Mouse (Mus musculus): ENCODE measurements around the gene BC030499. TPM values are rescaled to one million over a fixed set of nuclear protein-coding genes. Genes with fewer than 3 reads are reported as not detected.

Gene BC030499
- polyA plus RNA-seq, 1 experiment from 2014 or later: 0.28 TPM

DNA sequence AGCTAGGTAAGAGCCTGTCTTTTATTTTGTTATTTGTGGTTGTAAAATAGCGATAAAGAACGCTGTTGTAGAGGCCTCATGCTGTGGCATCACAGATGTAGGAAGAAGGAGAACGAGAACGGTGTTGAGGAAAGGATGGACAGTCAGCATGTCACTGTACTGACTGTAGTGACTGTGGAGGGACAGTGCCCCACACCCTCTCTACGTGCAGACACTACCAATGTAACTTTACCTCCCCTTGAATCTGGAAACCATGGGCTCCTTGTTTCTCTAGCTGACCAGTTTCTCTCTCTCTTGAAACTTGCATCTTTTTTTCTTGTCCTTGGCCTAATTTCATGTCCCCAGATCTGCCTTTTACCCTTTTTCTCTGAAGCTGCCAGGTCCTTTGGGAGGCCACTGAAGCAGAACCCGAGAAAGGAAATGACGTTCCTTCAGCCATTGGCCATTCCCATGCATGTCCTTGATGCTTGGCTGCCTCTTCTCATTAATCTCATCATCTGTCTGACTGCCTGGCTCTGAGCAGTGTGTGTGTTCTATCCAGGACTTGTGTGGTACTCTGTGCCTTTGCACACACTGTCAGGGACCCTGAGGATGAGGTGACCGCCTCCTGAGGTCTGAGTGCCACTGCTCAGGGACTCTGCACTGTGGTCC lies 20.3 kb downstream of the BC030499 start:
- Histone ChIP-seq H3K36me3 (peaks cover 76% of the 10 kb centered on the region), H3K9me3 (no peaks in the 10 kb centered on the region), H3K27ac (no peak overlapping the region)

DNA sequence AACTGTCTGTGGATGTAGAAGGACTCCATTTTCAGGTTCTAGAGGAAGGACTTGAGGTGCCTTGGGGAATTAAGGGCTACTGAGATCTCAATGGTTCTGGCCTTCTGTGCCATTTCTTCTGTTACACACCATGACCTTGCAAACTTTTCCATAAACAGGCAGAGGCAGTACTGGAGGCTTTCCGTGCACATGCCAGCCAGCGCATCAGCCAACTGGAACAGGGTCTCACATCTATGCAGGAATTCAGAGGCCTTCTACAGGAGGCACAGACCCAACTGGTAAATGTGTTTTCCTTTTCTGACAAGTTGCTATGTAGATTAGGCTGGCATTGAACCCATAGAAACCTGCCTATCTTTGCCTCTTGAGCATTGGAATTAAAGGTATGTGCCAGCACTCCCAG lies 23.0 kb downstream of the BC030499 start:
- Histone ChIP-seq H3K27ac (no peak overlapping the region), H3K4me2 (no peak overlapping the region), H3K27me3 (no peaks in the 10 kb centered on the region), H3K4me3 (no peak overlapping the region), H3K9ac (no peak overlapping the region), H3K4me1 (no peaks in the 10 kb centered on the region), H3K9me3 (no peaks in the 10 kb centered on the region), H3K36me3 (peaks cover 85% of the 10 kb centered on the region)
- WGBS: 96% methylated on average over 2 of the region's 2 CpGs
- no peak for ATAC-seq (ENCODE audit: insufficient number of reproducible peaks, insufficient read depth, low FRiP score, low TSS enrichment, low read depth)

More for the DNA sequence above, 20.3 kb downstream of the BC030499 start:
- no peak overlapping the region for H3K4me3 ChIP-seq
- H3K27me3 ChIP-seq: no peaks in the 10 kb centered on the region
- H3K9ac ChIP-seq: no peak overlapping the region
- WGBS: 90% methylated on average over 8 of the region's 8 CpGs
- peaks cover 5% of the 10 kb centered on the region; the same call in 1 of the 2 replicates for H3K4me1 ChIP-seq
- no peak overlapping the region for H3K4me2 ChIP-seq
- ATAC-seq (ENCODE audit: insufficient number of reproducible peaks, insufficient read depth, low FRiP score, low TSS enrichment, low read depth): no peak

DNA sequence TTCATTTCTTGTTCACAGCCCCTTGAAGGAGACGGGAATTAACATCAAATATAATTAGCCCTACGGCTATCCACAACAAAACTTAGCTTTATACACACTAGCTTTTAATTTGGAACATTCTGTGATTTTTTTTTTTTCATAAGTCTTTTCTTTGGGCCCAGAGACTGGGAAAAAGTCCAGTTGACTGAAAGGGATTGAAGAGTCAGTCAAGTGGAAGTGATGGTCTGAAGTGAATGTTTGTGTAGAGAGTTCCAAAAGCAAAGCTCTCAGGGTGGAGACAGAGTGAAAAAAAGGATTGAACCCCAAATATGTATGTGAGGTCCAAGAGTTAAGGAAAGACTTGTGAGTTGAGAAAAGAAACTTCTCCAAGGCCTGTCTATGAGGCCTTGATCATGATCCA lies 27.8 kb downstream of the BC030499 start:
- Histone ChIP-seq H3K4me1 (peaks cover 16% of the 10 kb centered on the region), H3K9ac (no peak overlapping the region), H3K36me3 (peaks cover 78% of the 10 kb centered on the region), H3K27me3 (no peaks in the 10 kb centered on the region), H3K27ac (no peak overlapping the region), H3K9me3 (no peaks in the 10 kb centered on the region), H3K4me3 (no peak overlapping the region), H3K4me2 (no peak overlapping the region)
- ATAC-seq (ENCODE audit: insufficient number of reproducible peaks, insufficient read depth, low FRiP score, low TSS enrichment, low read depth): no peak
- WGBS: 83% methylated on average over 2 of the region's 2 CpGs

DNA sequence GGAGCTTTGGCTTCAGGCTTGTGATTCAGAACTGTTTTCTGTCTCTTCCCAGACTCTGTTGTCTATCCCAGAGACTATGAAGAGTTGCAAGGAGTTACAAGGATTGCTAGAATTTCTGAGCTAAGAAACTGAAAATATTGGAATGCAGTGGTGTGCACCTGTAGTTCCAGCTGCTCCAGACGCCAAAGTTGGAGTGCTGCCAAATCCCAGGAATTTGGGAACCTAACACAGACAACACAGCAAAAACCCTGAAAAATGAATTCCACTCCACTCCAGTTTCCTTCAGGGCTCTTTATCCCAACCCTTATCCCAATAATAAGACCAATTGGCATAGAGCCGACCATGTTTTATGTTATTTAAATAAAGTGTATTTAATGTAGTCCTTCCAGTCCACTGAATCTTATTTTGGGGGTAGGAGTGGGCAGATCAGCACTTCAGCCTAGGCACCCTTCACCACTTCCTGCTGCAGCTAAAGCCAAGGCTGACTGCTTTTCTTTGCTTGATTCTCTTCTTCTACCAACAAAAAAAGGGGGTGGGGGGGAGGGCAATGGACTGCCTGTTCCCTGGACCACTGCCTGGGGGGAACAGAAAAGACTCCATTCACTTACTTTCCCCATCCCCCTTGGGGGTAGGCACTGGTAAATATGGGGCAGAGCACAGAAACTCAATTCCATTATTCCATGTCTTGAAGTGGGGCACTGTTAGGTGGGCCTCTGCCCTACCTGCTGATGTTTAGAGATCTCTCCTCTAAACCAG lies 31.6 kb downstream of the BC030499 start:
- H3K4me3 ChIP-seq: peak overlapping the region; percentile 23

GRCm38 (mm10) chr11:78322860-78323259 lies 32.2 kb downstream of the BC030499 start, which contains the start of gene Aldoc:
Gene Aldoc (plus strand): TSS chr11:78322968.
- WGBS: 7% methylated on average over 15 of the region's 15 CpGs
- Histone ChIP-seq H3K27me3 (no peaks in the 10 kb centered on the region), H3K4me3 (peak within 1 kb of the TSS; percentile 23)

More for the DNA sequence above, 31.6 kb downstream of the BC030499 start:
- no peaks in the 10 kb centered on the region for H3K9me3 ChIP-seq
- no peaks in the 10 kb centered on the region for H3K27me3 ChIP-seq
- 36% methylated on average over 2 of the region's 2 CpGs for WGBS
- peak overlapping the region; percentile 65 for H3K27ac ChIP-seq
- H3K9ac ChIP-seq: no peak overlapping the region
- peaks cover 18% of the 10 kb centered on the region for H3K4me1 ChIP-seq
- no peak for ATAC-seq (ENCODE audit: insufficient number of reproducible peaks, insufficient read depth, low FRiP score, low TSS enrichment, low read depth)
- H3K4me2 ChIP-seq: peak overlapping the region; percentile 56
- peaks cover 42% of the 10 kb centered on the region for H3K36me3 ChIP-seq

GRCm38 (mm10) chr11:78324000-78324785 lies 33.6 kb downstream of the BC030499 start:
- no peak overlapping the region for H3K4me3 ChIP-seq
- H3K9me3 ChIP-seq: no peaks in the 10 kb centered on the region
- no peaks in the 10 kb centered on the region for H3K27me3 ChIP-seq
- H3K4me1 ChIP-seq: peaks cover 23% of the 10 kb centered on the region
- H3K27ac ChIP-seq: no peak overlapping the region
- no peak overlapping the region for H3K4me2 ChIP-seq
- WGBS: 86% methylated on average over 15 of the region's 15 CpGs
- H3K36me3 ChIP-seq: peaks cover 22% of the 10 kb centered on the region
- no peak for ATAC-seq (ENCODE audit: insufficient number of reproducible peaks, insufficient read depth, low FRiP score, low TSS enrichment, low read depth)
- no peak overlapping the region for H3K9ac ChIP-seq

More at GRCm38 (mm10) chr11:78322860-78323259, 32.2 kb downstream of the BC030499 start, which contains the start of gene Aldoc:
- H3K4me1 ChIP-seq: peaks cover 18% of the 10 kb centered on the region
- no peaks in the 10 kb centered on the region for H3K9me3 ChIP-seq
- ATAC-seq (ENCODE audit: insufficient number of reproducible peaks, insufficient read depth, low FRiP score, low TSS enrichment, low read depth): peak; percentile 87
- peaks cover 36% of the 10 kb centered on the region for H3K36me3 ChIP-seq
- peak within 1 kb of the TSS; percentile 56 for H3K4me2 ChIP-seq
- H3K9ac ChIP-seq: peak within 1 kb of the TSS; percentile 57; the same call in 1 of the 2 replicates
- H3K27ac ChIP-seq: peak within 1 kb of the TSS; percentile 65

GRCm38 (mm10) chr11:78324965-78325364 lies 34.3 kb downstream of the BC030499 start:
- Histone ChIP-seq H3K9me3 (no peaks in the 10 kb centered on the region), H3K9ac (no peak overlapping the region), H3K4me2 (no peak overlapping the region), H3K4me3 (no peak overlapping the region), H3K4me1 (peaks cover 25% of the 10 kb centered on the region), H3K27ac (no peak overlapping the region), H3K36me3 (peaks cover 16% of the 10 kb centered on the region), H3K27me3 (no peaks in the 10 kb centered on the region)
- ATAC-seq (ENCODE audit: insufficient number of reproducible peaks, insufficient read depth, low FRiP score, low TSS enrichment, low read depth): no peak
- 93% methylated on average over 12 of the region's 12 CpGs for WGBS

GRCm38 (mm10) chr11:78327215-78327614 lies 36.6 kb downstream of the BC030499 start:
- WGBS: 87% methylated on average over 4 of the region's 4 CpGs
- no peak for ATAC-seq (ENCODE audit: insufficient number of reproducible peaks, insufficient read depth, low FRiP score, low TSS enrichment, low read depth)

DNA sequence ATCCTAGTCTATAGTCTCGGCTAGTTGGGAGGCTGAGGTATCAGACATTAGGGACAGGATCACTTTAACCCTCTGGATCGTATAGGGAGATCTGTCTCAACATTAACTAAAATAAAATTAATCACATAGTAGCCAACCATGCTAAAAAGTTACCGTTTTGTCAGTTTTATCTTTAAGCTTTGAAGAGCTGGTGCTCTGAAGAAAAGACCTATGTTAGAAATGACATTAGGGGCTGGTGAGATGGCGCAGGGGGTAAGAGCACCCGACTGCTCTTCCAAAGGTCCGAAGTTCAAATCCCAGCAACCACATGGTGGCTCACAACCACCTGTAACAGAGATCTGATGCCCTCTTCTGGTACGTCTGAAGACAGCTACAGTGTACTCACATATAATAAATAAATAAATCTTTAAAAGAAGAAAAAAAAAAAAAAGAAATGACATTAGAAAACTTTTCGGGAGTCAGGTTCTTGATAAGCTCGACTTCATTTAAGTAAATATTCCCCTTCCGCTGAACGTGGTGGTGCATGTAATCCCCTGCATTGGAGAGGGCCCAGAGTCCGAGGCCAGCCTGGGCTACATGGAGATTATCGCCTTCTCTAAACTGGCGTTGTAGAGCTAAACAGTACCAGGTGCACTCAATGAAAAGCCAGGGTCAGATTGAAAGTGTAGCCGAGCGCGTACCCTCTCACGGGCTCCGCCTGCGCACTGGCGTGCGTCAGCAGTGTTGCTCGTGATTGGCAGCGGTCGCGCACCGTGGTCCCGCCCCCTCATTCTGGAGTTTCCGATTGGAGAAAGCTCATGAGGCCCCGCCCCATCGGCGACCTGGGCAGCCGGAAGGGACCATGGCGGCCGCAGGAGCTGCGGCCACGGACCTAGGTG lies 37.2 kb downstream of the BC030499 start, which contains the start of gene Pigs:
Gene Pigs (plus strand): TSS at position 782 of the 878 bp plus-strand sequence.
- ATAC-seq (ENCODE audit: insufficient number of reproducible peaks, insufficient read depth, low FRiP score, low TSS enrichment, low read depth): peak; percentile 89

More at GRCm38 (mm10) chr11:78327215-78327614, 36.6 kb downstream of the BC030499 start:
- Histone ChIP-seq H3K9me3 (no peaks in the 10 kb centered on the region), H3K27me3 (no peaks in the 10 kb centered on the region), H3K4me2 (no peak overlapping the region), H3K27ac (no peak overlapping the region), H3K4me1 (peaks cover 21% of the 10 kb centered on the region), H3K4me3 (no peak overlapping the region), H3K36me3 (peaks cover under 1% of the 10 kb centered on the region), H3K9ac (no peak overlapping the region)

GRCm38 (mm10) chr11:78328512-78329056 lies 37.9 kb downstream of the BC030499 start:
- H3K27ac ChIP-seq: no peak overlapping the region
- peak overlapping the region; percentile 93 for H3K4me2 ChIP-seq
- H3K36me3 ChIP-seq: peaks cover 15% of the 10 kb centered on the region
- H3K4me1 ChIP-seq: peaks cover 8% of the 10 kb centered on the region
- 1% methylated on average over 35 of the region's 41 CpGs for WGBS
- ATAC-seq (ENCODE audit: insufficient number of reproducible peaks, insufficient read depth, low FRiP score, low TSS enrichment, low read depth): no peak; the same call in 1 of the 2 replicates
- H3K9me3 ChIP-seq: no peaks in the 10 kb centered on the region
- H3K27me3 ChIP-seq: no peaks in the 10 kb centered on the region
- peak overlapping the region; percentile 89 for H3K9ac ChIP-seq
- H3K4me3 ChIP-seq: peak overlapping the region; percentile 86

More for the DNA sequence above, 37.2 kb downstream of the BC030499 start, which contains the start of gene Pigs:
- H3K27ac ChIP-seq: no peak within 1 kb of the TSS
- H3K9me3 ChIP-seq: no peaks in the 10 kb centered on the region
- H3K36me3 ChIP-seq: peaks cover 8% of the 10 kb centered on the region
- H3K4me1 ChIP-seq: peaks cover 15% of the 10 kb centered on the region
- no peaks in the 10 kb centered on the region for H3K27me3 ChIP-seq
- WGBS: 14% methylated on average over 37 of the region's 37 CpGs
- peak within 1 kb of the TSS; percentile 93 for H3K4me2 ChIP-seq
- H3K9ac ChIP-seq: peak within 1 kb of the TSS; percentile 89
- H3K4me3 ChIP-seq: peak within 1 kb of the TSS; percentile 86
